Mouse (Mus musculus) testis, adult 2 months (tissue): ENCODE measurements around the gene Hist1h2bg.

Experiments used
- CTCF ChIP-seq: fragments of 200-500 bp; IDR thresholded peaks from 2 replicates; pipeline ENCODE4 v1.5.1; 2012; ENCODE audit warnings: low read depth, mild to moderate bottlenecking, inconsistent platforms, low read length, moderate library complexity; ENCODE audit not compliant: control insufficient read depth, insufficient read depth, insufficient replicate concordance
- POLR2A ChIP-seq: fragments of 200-500 bp; IDR thresholded peaks from 2 replicates; pipeline ENCODE4 v1.6.1; 2012; ENCODE audit warnings: low read depth, mild to moderate bottlenecking, inconsistent platforms, low read length, moderate library complexity; ENCODE audit not compliant: control insufficient read depth

DNA sequence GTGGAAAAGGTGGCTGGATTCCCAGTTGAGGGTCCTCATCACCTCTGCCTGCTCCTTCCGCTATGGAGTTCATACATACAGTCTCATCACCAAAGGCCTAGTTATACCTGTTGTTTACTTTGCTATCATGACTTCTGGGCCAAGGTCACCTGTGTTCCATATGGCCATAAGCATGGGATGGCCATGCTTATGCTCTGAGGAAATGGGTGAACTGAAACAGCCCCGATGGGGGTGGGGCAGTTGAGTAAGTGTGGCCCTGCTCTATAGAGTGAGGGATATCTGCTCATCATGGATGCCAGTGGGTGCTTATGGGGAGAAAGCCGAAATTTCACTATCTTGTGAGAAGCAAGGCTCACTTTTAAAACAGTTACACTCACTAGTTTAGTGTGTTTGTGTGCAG, 33.9 kb downstream of the Hist1h2bg start:
- no peak for TF ChIP-seq CTCF
- TF ChIP-seq POLR2A, result no peak
